Mouse (Mus musculus): ENCODE measurements around the gene Csnk2a2. TPM values are rescaled to one million over a fixed set of nuclear protein-coding genes. Genes with fewer than 3 reads are reported as not detected.

The Csnk2a2 gene
- total RNA-seq (2014; rRNA removed) (13.2 and 19.6 TPM in 2 replicates), polyA plus RNA-seq (2012; rRNA removed) (8.8 and 10.1 TPM in 2 replicates)

- H3K27me3 ChIP-seq (ENCODE audit: control insufficient read depth, insufficient read depth, low read length) = no peaks in the 10 kb centered on the region
- H3K4me3 ChIP-seq (ENCODE audit: insufficient read depth, low read depth, low read length) = peak within 1 kb of the TSS; percentile 94; the same call in 1 of the 2 replicates
- peaks cover 19% of the 10 kb centered on the region for H3K79me2 ChIP-seq (ENCODE audit: control insufficient read depth, insufficient read depth, low read length)
- TF ChIP-seq POLR2A (IDR thresholded peaks at IDR 0.05; ENCODE audit: extremely low read depth, insufficient read depth, low read length) (no peak), CTCF (IDR thresholded peaks at IDR 0.05; ENCODE audit: low read depth, low read length) (no peak)
- H3K27ac ChIP-seq (replicated peaks; ENCODE audit: insufficient read depth, low read depth, low read length) = no peak within 1 kb of the TSS
- peaks cover 11% of the 10 kb centered on the region for H3K36me3 ChIP-seq (ENCODE audit: control insufficient read depth, insufficient read depth, low read length)
- WGBS = 87% methylated on average over 5 of the region's 5 CpGs
- peak within 1 kb of the TSS; percentile 53 for H3K9ac ChIP-seq (ENCODE audit: low read depth, low read length)
- DNase-seq (ENCODE audit: extremely low read depth, low read depth, low spot score) = no peak
- H3K4me1 ChIP-seq (ENCODE audit: control insufficient read depth, insufficient read depth, low read length) = peaks cover 7% of the 10 kb centered on the region
These were observed at the start of gene Csnk2a2 for GRCm38 (mm10) chr8:95490006-95490405. Csnk2a2 (minus strand) TSS chr8:95490039.

- no peaks in the 10 kb centered on the region for H3K36me3 ChIP-seq (ENCODE audit: control insufficient read depth, insufficient read depth, low read length)
- H3K4me1 ChIP-seq (ENCODE audit: control insufficient read depth, insufficient read depth, low read length) = no peaks in the 10 kb centered on the region
- no peaks in the 10 kb centered on the region for H3K79me2 ChIP-seq (ENCODE audit: control insufficient read depth, insufficient read depth, low read length)
- no peak overlapping the region for H3K4me3 ChIP-seq (ENCODE audit: insufficient read depth, low read depth, low read length)
- no peaks in the 10 kb centered on the region for H3K27me3 ChIP-seq (ENCODE audit: control insufficient read depth, insufficient read depth, low read length)
- no peak overlapping the region for H3K27ac ChIP-seq (replicated peaks; ENCODE audit: insufficient read depth, low read depth, low read length)
- WGBS = 78% methylated on average over 5 of the region's 5 CpGs
- DNase-seq (ENCODE audit: extremely low read depth, low read depth, low spot score) = no peak
- no peak overlapping the region for H3K9ac ChIP-seq (ENCODE audit: low read depth, low read length)
- no peak for TF ChIP-seq POLR2A (IDR thresholded peaks at IDR 0.05; ENCODE audit: extremely low read depth, insufficient read depth, low read length)
- no peak for TF ChIP-seq CTCF (IDR thresholded peaks at IDR 0.05; ENCODE audit: low read depth, low read length)
These were observed 49.6 kb upstream of the Csnk2a2 start for GRCm38 (mm10) chr8:95539487-95539886.

GRCm38 (mm10) chr8:95533584-95534387 lies 43.9 kb upstream of the Csnk2a2 start, which contains the start of gene Ccdc113:
Ccdc113 (plus strand) TSS chr8:95534085.
- Histone ChIP-seq H3K79me2 (ENCODE audit: control insufficient read depth, insufficient read depth, low read length) (no peaks in the 10 kb centered on the region), H3K9ac (ENCODE audit: low read depth, low read length) (peak within 1 kb of the TSS; percentile 7; the same call in 1 of the 2 replicates), H3K4me1 (ENCODE audit: control insufficient read depth, insufficient read depth, low read length) (peaks cover 6% of the 10 kb centered on the region; the same call in 1 of the 2 replicates), H3K36me3 (ENCODE audit: control insufficient read depth, insufficient read depth, low read length) (no peaks in the 10 kb centered on the region), H3K27ac (replicated peaks; ENCODE audit: insufficient read depth, low read depth, low read length) (no peak within 1 kb of the TSS), H3K27me3 (ENCODE audit: control insufficient read depth, insufficient read depth, low read length) (0 out of 2 replicates have a peak, but pooled peaks cover 5% of the 10 kb centered on the region), H3K4me3 (ENCODE audit: insufficient read depth, low read depth, low read length) (peak within 1 kb of the TSS; percentile 50; the same call in 1 of the 2 replicates)
- 10% methylated on average over 33 of the region's 33 CpGs for WGBS
- no peak for DNase-seq (ENCODE audit: extremely low read depth, low read depth, low spot score)
- no peak for TF ChIP-seq CTCF (IDR thresholded peaks at IDR 0.05; ENCODE audit: low read depth, low read length)
- no peak for TF ChIP-seq POLR2A (IDR thresholded peaks at IDR 0.05; ENCODE audit: extremely low read depth, insufficient read depth, low read length)

- DNase-seq (ENCODE audit: extremely low read depth, low read depth, low spot score) = no peak
- no peaks in the 10 kb centered on the region for H3K36me3 ChIP-seq (ENCODE audit: control insufficient read depth, insufficient read depth, low read length)
- H3K9ac ChIP-seq (ENCODE audit: low read depth, low read length) = no peak overlapping the region
- no peak overlapping the region for H3K27ac ChIP-seq (replicated peaks; ENCODE audit: insufficient read depth, low read depth, low read length)
- H3K27me3 ChIP-seq (ENCODE audit: control insufficient read depth, insufficient read depth, low read length) = 0 out of 2 replicates have a peak, but pooled peaks cover 5% of the 10 kb centered on the region
- no peaks in the 10 kb centered on the region for H3K79me2 ChIP-seq (ENCODE audit: control insufficient read depth, insufficient read depth, low read length)
- WGBS = 78% methylated on average over 4 of the region's 4 CpGs
- no peak overlapping the region for H3K4me3 ChIP-seq (ENCODE audit: insufficient read depth, low read depth, low read length)
- peaks cover 6% of the 10 kb centered on the region; the same call in 1 of the 2 replicates for H3K4me1 ChIP-seq (ENCODE audit: control insufficient read depth, insufficient read depth, low read length)
- TF ChIP-seq CTCF (IDR thresholded peaks at IDR 0.05; ENCODE audit: low read depth, low read length) (no peak), POLR2A (IDR thresholded peaks at IDR 0.05; ENCODE audit: extremely low read depth, insufficient read depth, low read length) (no peak)
These were observed 42.4 kb upstream of the Csnk2a2 start for GRCm38 (mm10) chr8:95532206-95532605.

- 60% methylated on average over 9 of the region's 9 CpGs for WGBS
These were observed 39.0 kb upstream of the Csnk2a2 start for GRCm38 (mm10) chr8:95528750-95529310.

More at GRCm38 (mm10) chr8:95528750-95529310, 39.0 kb upstream of the Csnk2a2 start:
- TF ChIP-seq POLR2A (IDR thresholded peaks at IDR 0.05; ENCODE audit: extremely low read depth, insufficient read depth, low read length) = no peak
- no peak for TF ChIP-seq CTCF (IDR thresholded peaks at IDR 0.05; ENCODE audit: low read depth, low read length)
- no peak overlapping the region for H3K27ac ChIP-seq (replicated peaks; ENCODE audit: insufficient read depth, low read depth, low read length)
- H3K9ac ChIP-seq (ENCODE audit: low read depth, low read length) = no peak overlapping the region
- no peaks in the 10 kb centered on the region for H3K27me3 ChIP-seq (ENCODE audit: control insufficient read depth, insufficient read depth, low read length)
- no peak for DNase-seq (ENCODE audit: extremely low read depth, low read depth, low spot score)
- no peaks in the 10 kb centered on the region for H3K79me2 ChIP-seq (ENCODE audit: control insufficient read depth, insufficient read depth, low read length)
- H3K36me3 ChIP-seq (ENCODE audit: control insufficient read depth, insufficient read depth, low read length) = no peaks in the 10 kb centered on the region
- H3K4me3 ChIP-seq (ENCODE audit: insufficient read depth, low read depth, low read length) = no peak overlapping the region
- peaks cover 2% of the 10 kb centered on the region; the same call in 1 of the 2 replicates for H3K4me1 ChIP-seq (ENCODE audit: control insufficient read depth, insufficient read depth, low read length)

All from liver, adult 2 months (tissue).